10 mouse cellular contexts compared by ENCODE assay signal in genomic region chr1:136045774-136046173, GRCm38 (mm10). TPM values are rescaled to one million over a fixed set of nuclear protein-coding genes. Genes with fewer than 3 reads are reported as not detected.
DNase-seq lines count a peak whose midpoint lies in the region; ATAC-seq lines count a peak whose summit lies in the region.
"Had no signal": no experiment of that assay in that cellular context is flagged by ENCODE, and none has a peak within 500 bp of the region (broad histone marks: within the 10 kb centered on the region; RNA-seq: fewer than 3 reads in every experiment).

No protein-coding gene starts in this region.

- peak; percentile 56 for DNase-seq in midbrain, embryonic 10.5 days (ENCODE audit: low spot score)
- DNase-seq in adrenal gland, adult 2 months = peak; percentile 50
- DNase-seq in embryonic facial prominence, embryonic 11.5 days (ENCODE audit: low spot score) = peak; percentile 78
- peak; percentile 77 for DNase-seq in limb, embryonic 11.5 days (ENCODE audit: low spot score)
- peak; percentile 22 to 66 for DNase-seq in thymus, postnatal 10 days (ENCODE audit: low spot score in 2 of 2)

- H3K36me3 ChIP-seq in midbrain, embryonic 10.5 days = no peaks in the 10 kb centered on the region
- no peaks in the 10 kb centered on the region for H3K36me3 ChIP-seq in midbrain, embryonic 13.5 days
- no peaks in the 10 kb centered on the region for H3K36me3 ChIP-seq in embryonic facial prominence, embryonic 11.5 days (replicated peaks; ENCODE audit: control insufficient read depth, insufficient read depth, low read depth, low read length)
- no peaks in the 10 kb centered on the region for H3K36me3 ChIP-seq in limb, embryonic 11.5 days (ENCODE audit: control insufficient read depth, insufficient read depth, low read length)

- no peak overlapping the region for H3K9ac ChIP-seq in midbrain, embryonic 13.5 days (replicated peaks)
- no peak overlapping the region for H3K9ac ChIP-seq in embryonic facial prominence, embryonic 11.5 days (replicated peaks; ENCODE audit: low read length)
- no peak overlapping the region for H3K9ac ChIP-seq in limb, embryonic 11.5 days (ENCODE audit: low read length)

- no peak overlapping the region for H3K4me2 ChIP-seq in midbrain, embryonic 13.5 days (replicated peaks)
- H3K4me2 ChIP-seq in embryonic facial prominence, embryonic 11.5 days (ENCODE audit: low read depth, low read length) = no peak overlapping the region
- no peak overlapping the region for H3K4me2 ChIP-seq in limb, embryonic 11.5 days (ENCODE audit: low read depth, severe bottlenecking)

- ATAC-seq in midbrain, embryonic 13.5 days = no peak
- no peak for ATAC-seq in embryonic facial prominence, embryonic 11.5 days (replicated peaks; ENCODE audit: insufficient number of reproducible peaks, low FRiP score, low TSS enrichment, low read depth)
- peak; percentile 28 for ATAC-seq in inflammation-experienced regulatory T-cells, adult 6 months
- no peak for ATAC-seq in limb, embryonic 11.5 days (ENCODE audit: insufficient number of reproducible peaks, low FRiP score, low TSS enrichment, low read depth)
- peak; percentile 55; the same call in 1 of the 2 replicates for ATAC-seq in neutrophil, adult 5-6 weeks (ENCODE audit: extremely low read depth, insufficient number of reproducible peaks, low FRiP score, poor library complexity, severe bottlenecking)

- WGBS in midbrain, embryonic 10.5 days = 21% methylated on average over 4 of the region's 4 CpGs
- WGBS in midbrain, embryonic 13.5 days = 11% methylated on average over 4 of the region's 4 CpGs
- whole genome bisulfite sequencing in embryonic facial prominence, embryonic 11.5 days = 15% methylated on average over 4 of the region's 4 CpGs
- WGBS in limb, embryonic 11.5 days = 17% methylated on average over 4 of the region's 4 CpGs

- H3K27me3 ChIP-seq in midbrain, embryonic 10.5 days (ENCODE audit: low read depth, poor library complexity, severe bottlenecking) = peaks cover 57% of the 10 kb centered on the region
- peaks cover 27% of the 10 kb centered on the region for H3K27me3 ChIP-seq in midbrain, embryonic 13.5 days
- peaks cover 15% of the 10 kb centered on the region for H3K27me3 ChIP-seq in embryonic facial prominence, embryonic 11.5 days (ENCODE audit: control insufficient read depth, insufficient read depth, low read length)
- peaks cover 18% of the 10 kb centered on the region for H3K27me3 ChIP-seq in limb, embryonic 11.5 days (ENCODE audit: control insufficient read depth, insufficient read depth, low read length)

- H3K9me3 ChIP-seq in midbrain, embryonic 10.5 days (replicated peaks) = no peaks in the 10 kb centered on the region
- H3K9me3 ChIP-seq in midbrain, embryonic 13.5 days = no peaks in the 10 kb centered on the region
- H3K9me3 ChIP-seq in embryonic facial prominence, embryonic 11.5 days (replicated peaks; ENCODE audit: control insufficient read depth, low read length) = no peaks in the 10 kb centered on the region
- H3K9me3 ChIP-seq in limb, embryonic 11.5 days (ENCODE audit: control insufficient read depth, low read length) = no peaks in the 10 kb centered on the region

- H3K4me1 ChIP-seq in midbrain, embryonic 10.5 days = peaks cover 12% of the 10 kb centered on the region
- H3K4me1 ChIP-seq in midbrain, embryonic 13.5 days (replicated peaks) = peaks cover 16% of the 10 kb centered on the region
- H3K4me1 ChIP-seq in embryonic facial prominence, embryonic 11.5 days (ENCODE audit: control insufficient read depth, insufficient read depth, low read length) = no peaks in the 10 kb centered on the region; the same call in 1 of the 2 replicates
- H3K4me1 ChIP-seq in limb, embryonic 11.5 days (ENCODE audit: control insufficient read depth, insufficient read depth, low read length) = peaks cover 10% of the 10 kb centered on the region; the same call in 1 of the 2 replicates

- no peak overlapping the region for H3K27ac ChIP-seq in midbrain, embryonic 10.5 days (replicated peaks)
- no peak overlapping the region for H3K27ac ChIP-seq in midbrain, embryonic 13.5 days
- H3K27ac ChIP-seq in embryonic facial prominence, embryonic 11.5 days (replicated peaks; ENCODE audit: low read depth, low read length) = no peak overlapping the region
- H3K27ac ChIP-seq in limb, embryonic 11.5 days (replicated peaks; ENCODE audit: low read depth, low read length) = no peak overlapping the region

- no peak overlapping the region for H3K4me3 ChIP-seq in midbrain, embryonic 10.5 days
- H3K4me3 ChIP-seq in midbrain, embryonic 13.5 days (replicated peaks) = no peak overlapping the region
- H3K4me3 ChIP-seq in embryonic facial prominence, embryonic 11.5 days (ENCODE audit: low read depth, low read length) = no peak overlapping the region
- H3K4me3 ChIP-seq in limb, embryonic 11.5 days (ENCODE audit: low read depth, low read length) = no peak overlapping the region
- H3K4me3 ChIP-seq: myocyte had no signal

RNA-seq across cellular contexts. Expression of gene Ascl5, which starts 4.8 kb away (rescaled TPM):
- polyA plus RNA-seq in midbrain, embryonic 10.5 days (2016; fragmentation: Nextera tagmentation; extraction: Ambion mirVana) = not detected in 2 replicates
- polyA plus RNA-seq in midbrain, embryonic 13.5 days (2015; fragmentation: Nextera tagmentation; extraction: Ambion mirVana) = not detected in 2 replicates
- not detected for total RNA-seq in adrenal gland, adult 2 months (2021)
- polyA plus RNA-seq in adrenal gland, adult 2 months (2012; rRNA removed) = 0.39 TPM in 1 of 2 replicates, not detected in the other
- 0.42 TPM in 1 of 2 replicates, not detected in the other for polyA plus RNA-seq in embryonic facial prominence, embryonic 11.5 days (2014; fragmentation: Nextera tagmentation; extraction: Ambion mirVana)
- not detected for polyA plus RNA-seq in inflammation-experienced regulatory T-cells, adult 6 months (2017; shearing (Covaris generic))
- polyA plus RNA-seq in limb, embryonic 11.5 days (2014; fragmentation: Nextera tagmentation; extraction: Ambion mirVana) = not detected in 2 replicates
- not detected in 2 replicates for total RNA-seq in neutrophil, adult 5-6 weeks (2017)
- polyA plus RNA-seq: gonadal fat pad, adult 2 months had no signal

RNA-seq across cellular contexts. Expression of gene Cacna1s, which starts 6.8 kb away (rescaled TPM):
- 0.14 TPM in 1 of 2 replicates, not detected in the other for polyA plus RNA-seq in midbrain, embryonic 10.5 days (2016; fragmentation: Nextera tagmentation; extraction: Ambion mirVana)
- 0.22 TPM in 1 of 2 replicates, not detected in the other for polyA plus RNA-seq in midbrain, embryonic 13.5 days (2015; fragmentation: Nextera tagmentation; extraction: Ambion mirVana)
- total RNA-seq in adrenal gland, adult 2 months (2021) = 1 to 10 TPM in 1 of 2 experiments, under 1 TPM in 1; 0.17 to 1.2 TPM
- polyA plus RNA-seq in adrenal gland, adult 2 months (2012; rRNA removed) = 0.15 and 0.40 TPM in 2 replicates
- polyA plus RNA-seq in embryonic facial prominence, embryonic 11.5 days (2014; fragmentation: Nextera tagmentation; extraction: Ambion mirVana) = 0.10 TPM in 1 of 2 replicates, not detected in the other
- 1 to 10 TPM; 2.7 to 5.0 (median 4.9) TPM for polyA plus RNA-seq in inflammation-experienced regulatory T-cells, adult 6 months (2017; shearing (Covaris generic))
- 0.17 and 0.21 TPM in 2 replicates for polyA plus RNA-seq in limb, embryonic 11.5 days (2014; fragmentation: Nextera tagmentation; extraction: Ambion mirVana)
- 1.4 TPM in 1 of 2 replicates, not detected in the other for total RNA-seq in neutrophil, adult 5-6 weeks (2017)

RNA-seq across cellular contexts. Expression of gene Tmem9, which starts 37.8 kb away (rescaled TPM):
- 149 and 156 TPM in 2 replicates for polyA plus RNA-seq in midbrain, embryonic 10.5 days (2016; fragmentation: Nextera tagmentation; extraction: Ambion mirVana)
- 144 and 146 TPM in 2 replicates for polyA plus RNA-seq in midbrain, embryonic 13.5 days (2015; fragmentation: Nextera tagmentation; extraction: Ambion mirVana)
- 10 to 100 TPM; 39.5 to 46.4 TPM for total RNA-seq in adrenal gland, adult 2 months (2021)
- polyA plus RNA-seq in adrenal gland, adult 2 months (2012; rRNA removed) = 102 and 112 TPM in 2 replicates
- polyA plus RNA-seq in embryonic facial prominence, embryonic 11.5 days (2014; fragmentation: Nextera tagmentation; extraction: Ambion mirVana) = 73.4 and 74.4 TPM in 2 replicates
- 10 to 100 TPM; 20.7 to 39.2 (median 32.3) TPM for polyA plus RNA-seq in inflammation-experienced regulatory T-cells, adult 6 months (2017; shearing (Covaris generic))
- polyA plus RNA-seq in limb, embryonic 11.5 days (2014; fragmentation: Nextera tagmentation; extraction: Ambion mirVana) = 60.6 and 99.8 TPM in 2 replicates
- total RNA-seq in neutrophil, adult 5-6 weeks (2017) = 3.3 and 4.3 TPM in 2 replicates

RNA-seq across cellular contexts. Expression of gene Igfn1, which starts 39.6 kb away (rescaled TPM):
- polyA plus RNA-seq in midbrain, embryonic 10.5 days (2016; fragmentation: Nextera tagmentation; extraction: Ambion mirVana) = not detected in 2 replicates
- polyA plus RNA-seq in midbrain, embryonic 13.5 days (2015; fragmentation: Nextera tagmentation; extraction: Ambion mirVana) = not detected in 2 replicates
- under 1 TPM in 1 of 2 experiments, not detected in 1; 0.17 TPM for total RNA-seq in adrenal gland, adult 2 months (2021)
- polyA plus RNA-seq in adrenal gland, adult 2 months (2012; rRNA removed) = 0.16 and 0.17 TPM in 2 replicates
- polyA plus RNA-seq in embryonic facial prominence, embryonic 11.5 days (2014; fragmentation: Nextera tagmentation; extraction: Ambion mirVana) = not detected in 2 replicates
- not detected for polyA plus RNA-seq in inflammation-experienced regulatory T-cells, adult 6 months (2017; shearing (Covaris generic))
- polyA plus RNA-seq in limb, embryonic 11.5 days (2014; fragmentation: Nextera tagmentation; extraction: Ambion mirVana) = 0.13 and 0.17 TPM in 2 replicates
- under 0.01 TPM in 1 of 2 replicates, not detected in the other for total RNA-seq in neutrophil, adult 5-6 weeks (2017)

Comparison
In these comparisons a context has a peak if more than half of its experiments do, and no peak if none do; other contexts are left out.
1. ATAC-seq: peak in inflammation-experienced regulatory T-cells, adult 6 months (single experiment) and neutrophil, adult 5-6 weeks (single experiment); none in midbrain, embryonic 13.5 days (single experiment), embryonic facial prominence, embryonic 11.5 days (single experiment) and limb, embryonic 11.5 days (single experiment).
2. Peak in every context shown above with its lines, with median percentiles within 50 percentile points of each other: DNase-seq.